Mouse (Mus musculus) right cerebral cortex, postnatal 4 days (tissue): ENCODE measurements at regions not wholly inside any gene's neighbourhood (a gene's known extent, or its start where the extent isn't known, plus 50 kb on each side); places are given as distances from the start of the nearest gene placed in this dataset.

Experiments used
- DNase-seq: peaks from one replicate; pipeline ENCODE4 v3.0.0-alpha.2; 2022

GRCm38 (mm10) chr1:83723096-83723495, 315.1 kb upstream of the Sphkap start:
- DNase-seq = no peak

GRCm38 (mm10) chr1:83720166-83720565, 312.2 kb upstream of the Sphkap start:
- no peak for DNase-seq

GRCm38 (mm10) chr1:83717056-83717455, 309.1 kb upstream of the Sphkap start:
- peak; percentile 38 for DNase-seq

GRCm38 (mm10) chr1:83701696-83702404, 293.9 kb upstream of the Sphkap start:
- DNase-seq = no peak

- DNase-seq = no peak
Measured at GRCm38 (mm10) chr1:83697422-83697821, 289.4 kb upstream of the Sphkap start.

GRCm38 (mm10) chr1:83685221-83685620, 277.2 kb upstream of the Sphkap start:
- no peak for DNase-seq

GRCm38 (mm10) chr1:83665326-83665725, 257.3 kb upstream of the Sphkap start:
- no peak for DNase-seq

GRCm38 (mm10) chr1:83661808-83662802, 254.1 kb upstream of the Sphkap start:
- peak; percentile 6 for DNase-seq

- DNase-seq = no peak
Measured at GRCm38 (mm10) chr1:83653661-83654060, 245.7 kb upstream of the Sphkap start.

- no peak for DNase-seq
Measured at GRCm38 (mm10) chr1:83645606-83646005, 237.6 kb upstream of the Sphkap start.

GRCm38 (mm10) chr1:83642656-83643055, 234.7 kb upstream of the Sphkap start:
- DNase-seq = no peak

GRCm38 (mm10) chr1:83636051-83636450, 228.1 kb upstream of the Sphkap start:
- DNase-seq = no peak

- peak; percentile 59 for DNase-seq
Measured at GRCm38 (mm10) chr1:83631798-83632197, 223.8 kb upstream of the Sphkap start.

GRCm38 (mm10) chr1:83631394-83631793, 223.4 kb upstream of the Sphkap start:
- DNase-seq = no peak

GRCm38 (mm10) chr1:83587258-83587657, 179.3 kb upstream of the Sphkap start:
- no peak for DNase-seq

GRCm38 (mm10) chr1:83583041-83583440, 175.0 kb upstream of the Sphkap start:
- DNase-seq = peak; percentile 12

- DNase-seq = no peak
Measured at GRCm38 (mm10) chr1:83569991-83570390, 162.0 kb upstream of the Sphkap start.

- DNase-seq = no peak
Measured at GRCm38 (mm10) chr1:83568746-83569145, 160.7 kb upstream of the Sphkap start.

- DNase-seq = no peak
Measured at GRCm38 (mm10) chr1:83551617-83552016, 143.6 kb upstream of the Sphkap start.

- no peak for DNase-seq
Measured at GRCm38 (mm10) chr1:83535461-83535860, 127.5 kb upstream of the Sphkap start.

GRCm38 (mm10) chr1:83527803-83528202, 119.8 kb upstream of the Sphkap start:
- no peak for DNase-seq

GRCm38 (mm10) chr1:83509356-83509755, 101.4 kb upstream of the Sphkap start:
- DNase-seq = no peak

GRCm38 (mm10) chr1:83505386-83505785, 97.4 kb upstream of the Sphkap start:
- no peak for DNase-seq

GRCm38 (mm10) chr1:83496888-83497287, 88.9 kb upstream of the Sphkap start:
- DNase-seq = no peak
